Mouse (Mus musculus) bone marrow, adult 2 months (tissue): Measurements from ENCODE around the gene Bcas3.

Experiments used
- CTCF ChIP-seq: fragments of 200-500 bp; IDR thresholded peaks from 2 replicates; pipeline ENCODE4 v1.5.1; 2011; ENCODE audit warnings: low read length, control low read depth; ENCODE audit not compliant: control insufficient read depth, insufficient read depth
- POLR2A ChIP-seq: fragments of 200-500 bp; IDR thresholded peaks from 2 replicates; pipeline ENCODE4 v1.6.1; 2011; ENCODE audit warnings: low read depth, mild to moderate bottlenecking, control low read depth, low read length, borderline replicate concordance; ENCODE audit not compliant: control insufficient read depth

DNA sequence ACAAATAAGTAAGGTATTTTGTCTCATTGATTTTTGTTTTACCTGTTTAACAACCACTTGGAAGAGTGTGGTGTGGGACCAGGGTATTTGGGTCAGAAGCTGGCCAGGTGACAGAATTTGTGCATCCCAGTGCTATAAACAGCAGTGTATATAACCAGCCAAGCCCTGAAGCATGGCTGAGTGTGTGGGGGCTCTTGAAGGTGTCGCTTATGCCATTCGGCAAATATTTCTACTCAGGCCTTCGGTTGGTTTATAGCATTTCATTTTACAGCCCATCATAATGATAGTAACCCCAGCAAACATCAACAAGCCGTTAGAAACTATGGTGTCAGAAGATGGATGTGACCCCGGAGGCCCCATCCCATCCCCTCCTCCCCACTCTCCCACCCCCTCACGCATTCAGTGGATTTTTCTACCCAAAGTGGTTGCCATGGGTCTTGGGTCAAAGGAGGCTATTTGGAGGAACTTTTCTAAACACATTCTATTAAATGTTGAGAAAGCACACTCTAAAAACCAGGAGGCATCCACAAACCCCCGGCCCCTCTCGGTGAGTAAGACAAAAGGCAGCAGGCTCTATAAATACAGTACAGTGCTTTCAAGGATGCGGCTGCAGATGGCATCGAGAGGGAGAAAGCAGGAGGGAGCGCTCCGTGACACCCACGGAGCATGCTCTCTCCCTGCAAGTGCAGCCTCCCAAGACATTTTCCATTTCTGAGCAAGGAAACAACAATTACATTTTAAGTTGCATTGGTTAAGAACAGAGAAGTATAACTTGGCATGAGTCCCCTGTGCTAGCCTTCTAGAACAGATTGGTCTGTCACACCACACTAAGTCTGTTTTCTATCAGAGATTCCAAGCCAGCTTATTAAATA, 401.9 kb downstream of the Bcas3 start:
- TF ChIP-seq POLR2A (no peak), CTCF (no peak)
